Mouse (Mus musculus) embryo, embryonic 9.5 days (tissue): ENCODE measurements around the gene Csrp3.

Source experiments
- DNase-seq: peaks from one replicate; pipeline ENCODE4 v3.0.0-alpha.2; 2017; ENCODE audit errors: extremely low spot score

Csrp3 gene

DNA sequence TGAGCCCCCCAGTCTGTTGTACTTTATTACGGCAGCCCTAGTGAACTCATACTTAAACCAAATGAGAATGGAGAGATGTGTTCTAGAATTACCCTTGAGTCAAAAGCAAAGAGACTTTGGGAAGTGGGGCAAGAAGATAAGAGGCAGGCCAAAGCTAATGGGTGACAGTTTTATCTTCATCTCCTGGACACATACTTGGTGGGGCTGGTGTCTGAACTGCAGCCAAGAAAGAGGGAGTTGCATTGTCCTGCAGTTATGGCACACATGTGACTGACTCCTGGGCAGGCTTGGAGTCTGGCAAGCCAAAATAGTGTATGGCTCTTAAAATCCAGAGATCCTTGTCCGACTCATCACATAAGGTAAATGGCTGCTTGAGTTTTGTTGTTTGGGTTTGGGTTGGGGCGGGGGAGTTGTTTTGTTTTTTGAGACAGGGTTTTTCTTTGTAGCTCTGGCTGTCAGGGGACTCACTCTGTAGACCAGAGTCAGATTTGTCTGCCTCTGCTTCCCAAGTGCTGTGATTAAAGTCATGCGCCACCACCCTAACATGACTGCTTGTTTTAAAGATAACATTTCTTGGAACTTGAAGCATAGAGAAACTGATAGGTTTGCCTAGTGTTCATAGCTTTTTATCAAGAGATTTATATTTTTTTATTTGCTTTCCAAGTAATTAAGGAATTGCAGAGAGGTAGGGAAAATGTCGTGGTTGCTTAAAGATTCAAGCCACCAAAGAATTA lies 18.5 kb downstream of the Csrp3 start:
- no peak for DNase-seq

DNA sequence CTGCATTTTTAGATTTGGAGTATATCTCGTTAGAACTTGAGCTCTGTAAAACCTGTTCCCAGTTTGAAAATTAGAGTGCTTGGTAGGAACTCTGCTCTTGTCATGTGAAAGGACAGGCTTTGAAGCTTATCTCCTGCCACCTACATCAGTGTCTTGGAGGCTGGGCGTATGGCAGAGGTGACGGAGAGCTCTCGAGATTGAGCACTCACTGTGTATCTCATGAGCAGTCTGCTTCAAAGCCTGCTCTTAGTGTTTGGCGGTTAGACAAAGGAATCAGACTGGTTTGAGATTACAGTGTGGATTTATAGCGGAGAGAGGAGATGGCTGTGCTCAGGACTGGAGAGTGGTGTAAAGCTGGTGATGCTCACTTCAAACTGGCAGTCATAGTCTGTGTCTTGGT lies 22.7 kb downstream of the Csrp3 start:
- DNase-seq: no peak

GRCm38 (mm10) chr7:48824671-48825070 lies 23.2 kb downstream of the Csrp3 start:
- DNase-seq: no peak

GRCm38 (mm10) chr7:48823621-48824020 lies 24.2 kb downstream of the Csrp3 start:
- no peak for DNase-seq

- DNase-seq: no peak
These were observed 26.2 kb downstream of the Csrp3 start for GRCm38 (mm10) chr7:48821654-48822053.

GRCm38 (mm10) chr7:48813594-48813993 lies 34.2 kb downstream of the Csrp3 start:
- DNase-seq: no peak

DNA sequence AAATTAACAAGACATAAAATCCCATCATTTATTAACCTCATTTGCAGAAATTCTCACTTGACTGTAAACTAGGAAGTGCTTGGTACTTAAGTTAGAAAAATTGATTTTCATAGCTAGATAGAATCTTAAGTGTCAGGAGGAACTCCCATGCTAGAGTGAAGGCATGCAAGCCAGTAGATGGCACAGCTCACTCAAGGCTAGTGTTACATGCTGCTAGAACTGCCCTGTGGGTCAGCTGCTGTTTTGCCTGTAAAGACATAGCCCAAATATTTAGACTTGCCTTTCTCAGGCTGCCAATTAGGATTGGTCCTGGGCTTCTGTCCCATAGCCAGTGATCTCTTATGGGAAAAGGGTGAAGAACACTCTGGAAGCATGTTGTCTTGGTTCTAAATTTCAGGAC lies 35.5 kb downstream of the Csrp3 start:
- no peak for DNase-seq

DNA sequence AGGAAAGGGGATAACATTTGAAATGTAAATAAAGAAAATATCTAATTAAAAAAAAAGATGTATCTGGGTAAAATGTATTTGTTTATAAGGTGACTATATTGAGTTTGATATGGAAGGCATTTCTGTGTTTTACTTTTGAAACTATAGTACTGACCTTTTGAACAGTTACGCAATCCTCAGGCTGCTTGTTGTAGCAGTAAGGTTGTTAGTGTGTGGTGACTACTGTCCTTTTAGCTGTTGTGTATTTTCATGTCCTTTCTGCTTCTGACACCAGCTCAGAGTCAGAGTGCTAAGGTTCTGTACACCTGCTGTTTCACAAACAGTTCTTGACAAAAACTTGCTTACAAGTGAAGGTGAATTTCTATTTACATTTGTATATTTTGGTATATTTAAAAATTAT lies 37.2 kb downstream of the Csrp3 start:
- no peak for DNase-seq

GRCm38 (mm10) chr7:48806587-48806986 lies 41.2 kb downstream of the Csrp3 start:
- DNase-seq: no peak

GRCm38 (mm10) chr7:48803381-48803780 lies 44.5 kb downstream of the Csrp3 start:
- no peak for DNase-seq

DNA sequence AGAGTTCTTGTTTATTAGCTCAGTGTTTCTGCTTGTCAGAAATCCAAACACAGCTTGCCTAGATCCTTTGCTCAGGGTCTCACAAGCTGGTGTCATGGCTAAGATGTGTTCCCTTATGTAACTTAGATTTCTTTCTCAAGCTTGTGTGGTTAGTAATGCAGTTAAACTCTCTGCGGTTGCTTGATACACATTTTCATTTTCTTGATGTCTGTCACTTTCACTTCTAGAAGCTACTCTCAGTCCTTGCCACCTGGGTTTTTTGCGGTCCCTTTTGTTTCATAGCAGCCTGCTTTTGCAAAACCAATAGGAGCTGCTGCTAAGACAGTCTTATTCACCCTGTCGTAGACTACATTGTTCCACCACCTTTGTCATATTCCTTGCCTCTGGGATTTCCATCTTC lies 52.7 kb downstream of the Csrp3 start:
- DNase-seq: no peak

DNA sequence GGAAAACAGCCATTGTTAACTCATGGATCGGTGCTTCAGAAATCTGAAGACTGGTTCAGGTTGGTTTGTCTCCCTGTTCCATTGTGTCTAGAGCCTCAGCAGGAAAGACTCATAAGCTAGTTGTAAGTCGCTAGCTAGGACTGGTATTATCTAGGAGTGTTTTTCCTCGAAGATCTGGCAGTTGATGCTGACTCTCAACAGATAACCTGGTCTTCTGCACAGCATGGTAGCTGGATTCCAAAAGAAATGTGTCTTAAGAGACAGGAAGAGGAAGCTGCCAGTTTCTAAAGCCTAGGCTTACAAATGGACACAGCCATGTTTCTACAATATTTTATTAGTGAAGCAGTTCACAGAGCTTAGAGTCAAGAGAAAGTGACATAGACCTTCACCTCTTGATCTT lies 56.4 kb downstream of the Csrp3 start:
- no peak for DNase-seq

DNA sequence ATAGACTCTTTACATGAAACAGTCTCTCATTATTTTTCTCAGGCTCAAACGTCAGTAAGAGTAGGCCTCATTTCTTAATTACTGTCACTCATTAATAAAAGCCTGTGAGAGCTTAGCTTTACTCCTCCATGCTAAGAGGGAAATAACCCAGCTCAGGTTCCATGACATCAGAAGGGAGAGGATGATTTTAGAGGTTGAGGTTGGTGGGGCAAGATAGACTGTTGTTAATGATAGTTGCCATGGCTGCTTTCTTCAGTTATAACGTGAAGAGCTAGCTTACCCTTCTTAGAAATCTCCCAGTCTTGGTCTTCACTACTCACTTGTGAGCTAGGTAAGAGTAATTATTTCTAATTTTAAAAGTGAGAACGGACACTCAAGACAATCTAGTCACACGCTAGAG lies 57.7 kb downstream of the Csrp3 start:
- DNase-seq: no peak

DNA sequence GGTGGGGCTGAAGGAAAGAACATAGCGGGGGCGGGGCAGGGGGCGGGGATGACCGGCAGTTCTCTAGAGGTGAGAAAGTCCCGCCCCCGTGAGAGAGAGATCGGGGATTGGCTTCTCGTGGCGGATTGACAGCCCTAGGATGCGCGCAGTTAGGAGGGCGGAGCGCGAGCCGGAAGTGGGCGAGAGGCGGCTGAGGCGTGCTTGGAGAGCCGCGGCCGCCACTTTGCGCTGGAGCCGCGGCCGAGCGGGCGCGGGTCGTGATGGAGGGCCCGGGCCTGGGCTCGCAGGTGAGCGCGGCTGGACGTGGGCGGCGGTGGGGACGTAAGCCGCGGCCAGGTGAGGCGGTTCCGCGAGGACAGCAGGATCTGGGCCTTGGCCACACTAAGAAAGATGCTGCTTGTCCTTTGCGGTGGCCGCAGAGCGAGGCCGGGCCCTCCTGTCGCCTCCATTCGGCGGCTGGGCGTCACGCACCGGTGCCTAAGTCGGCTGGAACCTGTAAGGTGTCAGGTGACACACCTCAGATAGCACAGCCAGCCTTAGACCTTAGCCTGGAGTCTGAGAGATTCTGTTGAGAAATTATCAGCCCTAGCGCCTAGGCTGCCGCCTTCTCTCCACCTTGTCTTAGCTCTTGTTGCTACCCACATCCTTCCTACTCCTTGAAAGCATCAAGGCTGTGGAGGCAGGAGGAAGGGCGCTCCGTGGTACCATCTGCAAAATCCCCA lies 58.8 kb downstream of the Csrp3 start, which contains the start of gene Zdhhc13:
Gene Zdhhc13, plus strand, starts transcription at position 153 of the 722 bp plus-strand sequence.
- peak; percentile 91 for DNase-seq

DNA sequence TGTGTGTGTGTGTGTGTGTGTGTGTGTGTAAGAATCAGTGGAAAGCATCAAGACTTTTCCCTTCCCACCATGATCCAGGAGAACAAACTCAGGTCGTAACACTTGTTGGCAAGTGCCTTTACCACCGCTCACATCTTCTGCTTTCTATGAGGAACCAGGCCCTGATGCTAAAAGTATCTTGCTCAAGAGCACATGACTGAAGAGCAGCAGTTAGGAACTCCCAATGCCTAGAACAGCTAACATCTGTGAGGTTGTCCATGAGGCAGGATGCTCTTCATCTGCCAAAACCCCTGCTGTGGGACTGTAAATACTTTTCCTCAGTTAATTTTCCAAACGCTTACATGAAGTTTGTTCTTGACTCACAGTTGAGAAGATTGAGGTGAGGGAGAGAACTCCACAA lies 59.5 kb downstream of the Csrp3 start:
- DNase-seq: no peak

DNA sequence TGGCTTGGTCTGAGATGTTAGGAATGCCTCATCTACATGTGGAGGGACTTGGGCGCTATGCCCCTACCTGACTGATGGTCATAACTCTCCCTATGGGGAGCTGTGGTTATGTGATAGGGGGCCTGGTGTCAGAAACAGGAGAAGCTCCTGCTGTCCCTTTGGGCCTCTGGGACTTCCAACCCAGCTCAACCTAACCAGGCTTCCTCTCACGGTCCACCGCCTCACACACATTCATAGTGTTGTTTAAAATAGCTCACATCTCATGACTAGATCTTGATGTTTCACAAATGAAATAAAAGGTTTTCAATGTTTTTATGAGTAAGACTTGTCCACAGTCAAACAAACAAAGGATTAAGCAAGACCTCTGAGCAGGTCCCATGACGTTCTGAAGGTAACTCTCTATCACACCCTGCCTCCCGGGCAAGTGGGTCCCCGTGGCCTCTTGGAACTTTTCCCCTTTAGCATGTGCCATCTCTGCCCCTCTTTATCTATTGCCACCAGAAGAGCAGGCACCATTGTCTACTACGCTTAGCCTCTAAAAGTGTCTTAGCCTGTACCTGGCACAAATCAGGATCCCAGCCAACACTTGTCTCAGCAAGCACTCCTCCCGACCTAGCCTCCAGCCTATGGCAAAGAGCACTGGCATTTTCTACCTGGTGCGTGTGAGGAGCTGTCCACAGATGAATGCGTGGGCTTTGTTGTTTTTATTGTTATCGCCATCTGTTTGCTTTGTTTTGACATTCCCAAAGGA lies 62.9 kb downstream of the Csrp3 start:
- DNase-seq: no peak

DNA sequence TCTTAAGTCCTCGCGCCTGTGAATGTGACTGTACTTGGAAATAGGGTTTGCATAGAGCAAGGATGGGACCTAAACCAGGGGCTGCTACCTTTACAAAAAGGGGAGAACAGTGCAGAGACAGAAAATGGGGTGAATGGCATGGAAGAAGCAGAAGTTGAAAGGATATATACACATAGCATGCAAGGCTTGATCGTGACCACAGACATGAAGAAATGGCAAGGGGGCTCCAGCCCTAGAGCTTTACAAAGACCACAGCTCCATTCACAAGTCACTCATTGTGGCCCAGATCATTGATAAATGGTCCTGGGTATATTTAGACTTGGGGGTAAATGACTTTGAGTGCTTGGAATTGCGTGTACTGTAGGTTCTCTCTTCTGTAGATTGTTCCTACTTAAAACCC lies 65.4 kb downstream of the Csrp3 start:
- DNase-seq: no peak
